Mouse (Mus musculus): ENCODE data around the gene Myadm. TPM values are rescaled to one million over a fixed set of nuclear protein-coding genes. Genes with fewer than 3 reads are reported as not detected.

Myadm gene
- total and polyA plus RNA-seq, 3 experiments: 0.62 to 7.4 TPM; not detected in 1

GRCm38 (mm10) chr7:3299941-3300617, 11.2 kb downstream of the Myadm start (continued):
- TF ChIP-seq UBTF (IDR thresholded peaks at IDR 0.05; ENCODE audit: borderline replicate concordance, insufficient read depth, low read depth, low read length) (no peak), ZNF384 (IDR thresholded peaks at IDR 0.05; ENCODE audit: low read depth, low read length) (peak; percentile 96), CHD1 (IDR thresholded peaks at IDR 0.05; ENCODE audit: low read depth, low read length) (no peak), MXI1 (IDR thresholded peaks at IDR 0.05; ENCODE audit: low read depth, low read length) (no peak), CHD2 (IDR thresholded peaks at IDR 0.05; ENCODE audit: low read length) (no peak), JUND (IDR thresholded peaks at IDR 0.05; ENCODE audit: low read depth, low read length) (no peak), RAD21 (IDR thresholded peaks at IDR 0.05; ENCODE audit: low read depth, low read length) (peak; percentile 48), RCOR1 (IDR thresholded peaks at IDR 0.05; ENCODE audit: low read depth, low read length) (no peak), KAT2A (conservative IDR thresholded peaks at IDR 0.05; ENCODE audit: low read depth, low read length) (no peak), TAL1 (IDR thresholded peaks at IDR 0.05; ENCODE audit: low read length) (no peak), HCFC1 (IDR thresholded peaks at IDR 0.05; ENCODE audit: low read depth, low read length) (no peak), POLR2AphosphoS5 (IDR thresholded peaks at IDR 0.05; ENCODE audit: borderline replicate concordance, low read depth, low read length) (no peak), NRF1 (IDR thresholded peaks at IDR 0.05; ENCODE audit: insufficient read depth, low read depth, low read length, poor library complexity, severe bottlenecking) (no peak), EP300 (IDR thresholded peaks at IDR 0.05; ENCODE audit: low read depth in 1 of 2, low read length in 2 of 2) (no peak), ZKSCAN1 (IDR thresholded peaks at IDR 0.05; ENCODE audit: low read depth, low read length) (no peak), NELFE (IDR thresholded peaks at IDR 0.05; ENCODE audit: low read depth, low read length) (no peak)

- no peak overlapping the region for H3K4me3 ChIP-seq (ENCODE audit: control insufficient read depth in 1 of 2, insufficient read depth in 1 of 2, low read depth in 2 of 2, low read length in 2 of 2)
- no peaks in the 10 kb centered on the region; a peak in 1 of 4 replicates for H3K27me3 ChIP-seq (ENCODE audit: control insufficient read depth in 1 of 2, insufficient read depth in 2 of 2, low read length in 2 of 2)
- peaks cover 0 to 3% of the 10 kb centered on the region in 2 experiments; a peak in 2 of 4 replicates for H3K4me1 ChIP-seq (ENCODE audit: control insufficient read depth in 1 of 2, insufficient read depth in 2 of 2, low read length in 2 of 2)
- DNase-seq (ENCODE audit: low read depth, low spot score): no peak
- no peaks in the 10 kb centered on the region for H3K79me2 ChIP-seq (ENCODE audit: control insufficient read depth, insufficient read depth, low read length, poor library complexity)
- TF ChIP-seq GABPA (IDR thresholded peaks at IDR 0.05; ENCODE audit: low read depth, low read length) (no peak), MAFK (IDR thresholded peaks at IDR 0.05; ENCODE audit: borderline replicate concordance, low read depth, low read length) (no peak), ETS1 (IDR thresholded peaks at IDR 0.05; ENCODE audit: low read depth, low read length) (no peak), POLR2AphosphoS2 (IDR thresholded peaks at IDR 0.05; ENCODE audit: low read length) (no peak), ZKSCAN1 (IDR thresholded peaks at IDR 0.05; ENCODE audit: low read depth, low read length) (no peak), USF2 (IDR thresholded peaks at IDR 0.05; ENCODE audit: borderline replicate concordance in 1 of 2, insufficient read depth in 1 of 2, low read depth in 1 of 2, low read length in 2 of 2) (no peak), ZNF384 (IDR thresholded peaks at IDR 0.05; ENCODE audit: low read depth, low read length) (no peak), ZMIZ1 (IDR thresholded peaks at IDR 0.05; ENCODE audit: low read depth, low read length) (no peak), RAD21 (IDR thresholded peaks at IDR 0.05; ENCODE audit: low read depth, low read length) (no peak), EP300 (IDR thresholded peaks at IDR 0.05; ENCODE audit: low read depth in 1 of 2, low read length in 2 of 2) (no peak), NRF1 (IDR thresholded peaks at IDR 0.05; ENCODE audit: insufficient read depth, low read depth, low read length, poor library complexity, severe bottlenecking) (no peak), KAT2A (conservative IDR thresholded peaks at IDR 0.05; ENCODE audit: low read depth, low read length) (no peak), TAL1 (IDR thresholded peaks at IDR 0.05; ENCODE audit: low read length) (no peak), POLR2A (IDR thresholded peaks at IDR 0.05; ENCODE audit: control insufficient read depth in 1 of 2, insufficient read depth in 1 of 2, low read depth in 1 of 2, low read length in 2 of 2, poor library complexity in 1 of 2) (no peak), MXI1 (IDR thresholded peaks at IDR 0.05; ENCODE audit: low read depth, low read length) (no peak)
- H3K36me3 ChIP-seq (ENCODE audit: control insufficient read depth in 1 of 2, insufficient read depth in 2 of 2, low read length in 2 of 2): peaks cover 0 to 5% of the 10 kb centered on the region in 2 experiments; a peak in 2 of 4 replicates
- H3K9me3 ChIP-seq (replicated peaks; ENCODE audit: insufficient read depth, low read length): no peaks in the 10 kb centered on the region
- H3K9ac ChIP-seq (ENCODE audit: control insufficient read depth, low read depth, low read length, poor library complexity, severe bottlenecking): no peak overlapping the region
- H3K27ac ChIP-seq (ENCODE audit: control insufficient read depth, low read depth, low read length): no peak overlapping the region
Observed at GRCm38 (mm10) chr7:3300891-3301627, 12.2 kb downstream of the Myadm start.
